Mouse (Mus musculus) MEL (cell line): ENCODE data around the gene Cd99l2. TPM values are rescaled to one million over a fixed set of nuclear protein-coding genes. Genes with fewer than 3 reads are reported as not detected.
A peak's percentile ranks its signal among the peaks of the same experiment; 100 is the strongest.

ENCODE experiments used
- DNase-seq: peaks from one replicate; pipeline ENCODE4 v3.0.0; 2011; ENCODE audit warnings: low read depth, low spot score
- H3K27ac ChIP-seq: 2 replicates; pipeline ENCODE4 v1.5.1; 2012; ENCODE audit warnings: low read depth, mild to moderate bottlenecking, control low read depth, low read length, moderate library complexity; ENCODE audit not compliant: control insufficient read depth
- H3K27me3 ChIP-seq, 2 experiments: fragments of 150-350 bp in 1 of 2; sonication (generic) in 1 of 2; 2 replicates each; pipeline ENCODE4 v1.6.1; 2012; ENCODE audit warnings: low read length in 2 of 2, mild to moderate bottlenecking in 2 of 2, improper control_type of control experiment in 1 of 2, moderate library complexity in 1 of 2; ENCODE audit not compliant: insufficient read depth in 2 of 2, control insufficient read depth in 1 of 2
- H3K36me3 ChIP-seq, 2 experiments: 2 replicates each; pipeline ENCODE4 v1.6.1; 2012 to 2014; ENCODE audit warnings: low read length in 2 of 2, improper control_type of control experiment in 1 of 2, inconsistent platforms in 1 of 2, mild to moderate bottlenecking in 1 of 2; ENCODE audit not compliant: insufficient read depth in 2 of 2, control insufficient read depth in 1 of 2
- H3K4me1 ChIP-seq, 2 experiments: fragments of 150-350 bp in 1 of 2; sonication (generic) in 1 of 2; 2 replicates each; pipeline ENCODE4 v1.6.1; 2012; ENCODE audit warnings: low read length in 2 of 2, improper control_type of control experiment in 1 of 2, mild to moderate bottlenecking in 1 of 2; ENCODE audit not compliant: insufficient read depth in 2 of 2, control insufficient read depth in 1 of 2
- H3K4me3 ChIP-seq, 2 experiments: fragments of 150-350 bp in 1 of 2; sonication (generic) in 1 of 2; 2 replicates each; pipeline ENCODE4 v1.5.1; 2012; ENCODE audit warnings: low read depth in 2 of 2, low read length in 2 of 2, mild to moderate bottlenecking in 2 of 2, moderate library complexity in 2 of 2, control low read depth in 1 of 2, improper control_type of control experiment in 1 of 2; ENCODE audit not compliant: control insufficient read depth in 1 of 2, insufficient read depth in 1 of 2
- H3K79me2 ChIP-seq: 2 replicates; pipeline ENCODE4 v1.6.1; 2012; ENCODE audit warnings: mild to moderate bottlenecking, low read length, moderate library complexity; ENCODE audit not compliant: control insufficient read depth, poor library complexity, insufficient read depth
- H3K9ac ChIP-seq: 2 replicates; pipeline ENCODE4 v1.6.1; 2012; ENCODE audit warnings: low read depth, mild to moderate bottlenecking, control low read depth, low read length, moderate library complexity; ENCODE audit not compliant: control insufficient read depth, poor library complexity, severe bottlenecking
- H3K9me3 ChIP-seq: fragments of 150-350 bp; sonication (generic); replicated peaks from 2 replicates; pipeline ENCODE4 v1.6.1; 2012; ENCODE audit warnings: mild to moderate bottlenecking, low read length, improper control_type of control experiment, moderate library complexity; ENCODE audit not compliant: insufficient read depth
- ELF1 ChIP-seq: IDR thresholded peaks from 2 replicates; pipeline ENCODE4 v1.6.1; 2014; ENCODE audit warnings: low read depth, mild to moderate bottlenecking, inconsistent platforms, low read length, improper control_type of control experiment, moderate library complexity
- EP300 ChIP-seq, 2 experiments: IDR thresholded peaks; 2 replicates each; pipeline ENCODE4 v1.6.1; 2011; ENCODE audit warnings: improper control_type of control experiment in 2 of 2, low read length in 2 of 2, low read depth in 1 of 2, mild to moderate bottlenecking in 1 of 2
- ETS1 ChIP-seq: IDR thresholded peaks from 2 replicates; pipeline ENCODE4 v1.6.1; 2012; ENCODE audit warnings: low read depth, mild to moderate bottlenecking, inconsistent platforms, low read length, improper control_type of control experiment, moderate library complexity
- JUND ChIP-seq: IDR thresholded peaks from 2 replicates; pipeline ENCODE4 v1.6.1; 2011; ENCODE audit warnings: low read depth, mild to moderate bottlenecking, improper control_type of control experiment, low read length
- MAZ ChIP-seq: IDR thresholded peaks from 2 replicates; pipeline ENCODE4 v1.6.1; 2012; ENCODE audit warnings: low read depth, mild to moderate bottlenecking, inconsistent platforms, low read length, improper control_type of control experiment
- MEF2A ChIP-seq: IDR thresholded peaks from 2 replicates; pipeline ENCODE4 v1.6.1; 2014; ENCODE audit warnings: low read depth, mild to moderate bottlenecking, inconsistent platforms, low read length, improper control_type of control experiment; ENCODE audit not compliant: poor library complexity, insufficient replicate concordance, severe bottlenecking; ENCODE audit errors: extremely low read depth
- MXI1 ChIP-seq: IDR thresholded peaks from 2 replicates; pipeline ENCODE4 v1.6.1; 2011; ENCODE audit warnings: mild to moderate bottlenecking, low read depth, low read length, improper control_type of control experiment
- MYB ChIP-seq: IDR thresholded peaks from 2 replicates; pipeline ENCODE4 v1.6.1; 2011; ENCODE audit warnings: mild to moderate bottlenecking, low read depth, low read length, improper control_type of control experiment
- NELFE ChIP-seq: IDR thresholded peaks from 2 replicates; pipeline ENCODE4 v1.6.1; 2011; ENCODE audit warnings: low read depth, low read length, improper control_type of control experiment
- NRF1 ChIP-seq: IDR thresholded peaks from 2 replicates; pipeline ENCODE4 v1.6.1; 2014; ENCODE audit warnings: low read depth, mild to moderate bottlenecking, inconsistent platforms, low read length, improper control_type of control experiment, moderate library complexity; ENCODE audit not compliant: poor library complexity, insufficient read depth, severe bottlenecking
- POLR2A ChIP-seq, 2 experiments: IDR thresholded peaks; 2 replicates each; pipeline ENCODE4 v1.6.1; 2011 to 2012; ENCODE audit warnings: low read length in 2 of 2, mild to moderate bottlenecking in 2 of 2, control low read depth in 1 of 2, improper control_type of control experiment in 1 of 2, low read depth in 1 of 2, moderate library complexity in 1 of 2; ENCODE audit not compliant: control insufficient read depth in 1 of 2, insufficient read depth in 1 of 2, poor library complexity in 1 of 2
- POLR2AphosphoS2 ChIP-seq: IDR thresholded peaks from 2 replicates; pipeline ENCODE4 v1.6.1; 2011; ENCODE audit warnings: low read length, improper control_type of control experiment
- POLR2AphosphoS5 ChIP-seq: IDR thresholded peaks from 2 replicates; pipeline ENCODE4 v1.6.1; 2012; ENCODE audit warnings: low read depth, borderline replicate concordance, mild to moderate bottlenecking, inconsistent platforms, low read length, moderate library complexity, mixed read lengths
- SMC3 ChIP-seq: IDR thresholded peaks from 2 replicates; pipeline ENCODE4 v1.6.1; 2011; ENCODE audit warnings: low read depth, low read length, improper control_type of control experiment
- TCF12 ChIP-seq: IDR thresholded peaks from 2 replicates; pipeline ENCODE4 v1.6.1; 2014; ENCODE audit warnings: low read depth, mild to moderate bottlenecking, inconsistent platforms, low read length, improper control_type of control experiment, moderate library complexity
- USF2 ChIP-seq, 2 experiments: IDR thresholded peaks; 2 replicates each; pipeline ENCODE4 v1.6.1; 2011 to 2012; ENCODE audit warnings: improper control_type of control experiment in 2 of 2, low read length in 2 of 2, borderline replicate concordance in 1 of 2, inconsistent platforms in 1 of 2, low read depth in 1 of 2, mild to moderate bottlenecking in 1 of 2; ENCODE audit not compliant: insufficient read depth in 1 of 2
- ZC3H11A ChIP-seq: IDR thresholded peaks from 2 replicates; pipeline ENCODE4 v1.6.1; 2012; ENCODE audit warnings: low read depth, mild to moderate bottlenecking, inconsistent platforms, low read length, improper control_type of control experiment
- polyA plus RNA-seq, 2 experiments: library from polyadenylated mRNA; stranded (reverse) in 1 of 2; unstranded in 1 of 2; fragments of >175 nt in 1 of 2; fragments of >200 nt in 1 of 2; gene quantifications; 2 replicates each; pipeline versions ENCODE4 v1.2.1 to v1.2.4; 2012; ENCODE audit warnings: low replicate concordance in 2 of 2, low read depth in 1 of 2; ENCODE audit not compliant: insufficient read length in 2 of 2, insufficient read depth in 1 of 2, missing spikeins in 1 of 2
- total RNA-seq: library from RNA; depleted of rRNA; stranded (reverse); fragments of 300-350 nt; gene quantifications from 2 replicates; pipeline ENCODE4 v1.2.3, GENCODE M21; 2012

Cd99l2 gene
- total and polyA plus RNA-seq, 3 experiments, result 7.9 to 12.0 TPM; not detected in 1

DNA sequence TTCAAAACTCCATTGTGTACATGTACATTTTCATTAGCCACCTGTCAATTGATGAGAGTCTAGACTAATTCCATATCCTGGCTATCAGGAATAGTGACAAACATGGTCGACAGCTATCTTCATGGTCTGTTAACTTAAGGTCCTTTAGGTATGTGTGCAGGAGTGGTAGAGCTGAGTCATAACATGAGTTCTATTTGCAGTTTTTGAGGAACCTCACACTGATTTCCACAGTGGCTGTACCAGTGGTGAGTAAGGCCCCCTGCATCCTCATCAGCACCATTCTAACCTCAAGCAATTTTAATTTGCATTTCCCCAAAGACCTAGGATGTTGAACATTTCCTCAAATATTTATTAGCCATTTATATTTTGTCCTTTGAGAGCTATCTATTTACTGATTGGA, 3.3 kb downstream of the Cd99l2 start:
- Histone ChIP-seq H3K36me3 (peaks cover 0 to 6% of the 10 kb centered on the region in 2 experiments; a peak in 2 of 4 replicates), H3K9ac (no peak overlapping the region), H3K27ac (no peak overlapping the region), H3K9me3 (no peaks in the 10 kb centered on the region), H3K4me3 (no peak overlapping the region), H3K27me3 (no peaks in the 10 kb centered on the region), H3K4me1 (peaks cover 0 to 4% of the 10 kb centered on the region in 2 experiments; a peak in 1 of 4 replicates), H3K79me2 (no peaks in the 10 kb centered on the region; the same call in 1 of the 2 replicates)
- no peak for TF ChIP-seq MXI1
- no peak for TF ChIP-seq MEF2A
- TF ChIP-seq ZC3H11A, result no peak
- TF ChIP-seq ELF1, result no peak
- TF ChIP-seq JUND, result no peak
- TF ChIP-seq TCF12, result no peak
- TF ChIP-seq USF2 (IDR thresholded peaks at IDR 0.05; ENCODE audit: borderline replicate concordance in 1 of 2, insufficient read depth in 1 of 2, low read depth in 1 of 2, low read length in 2 of 2), result no peak
- DNase-seq, result peak; percentile 12

DNA sequence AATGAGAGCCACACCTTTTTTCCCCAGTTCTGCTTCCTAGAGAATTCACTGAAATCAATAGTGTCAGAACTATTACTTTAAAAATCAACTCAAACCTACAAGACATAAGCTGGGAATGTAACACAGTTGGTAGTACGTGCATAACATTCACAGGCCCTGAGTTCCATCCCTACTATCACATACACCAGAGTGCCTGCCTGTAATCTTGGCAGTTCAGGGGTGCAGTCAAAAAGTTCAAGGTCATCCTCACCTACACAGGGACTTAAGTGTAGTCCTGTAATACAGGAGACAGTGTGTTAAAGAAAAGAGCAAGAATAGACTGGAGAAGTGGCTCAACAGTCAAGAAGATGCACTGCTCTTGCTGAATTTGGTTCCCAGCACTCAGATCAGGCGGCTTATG, 10.4 kb downstream of the Cd99l2 start:
- H3K79me2 ChIP-seq, result no peaks in the 10 kb centered on the region
- no peak for DNase-seq
- no peak overlapping the region for H3K9ac ChIP-seq
- TF ChIP-seq POLR2AphosphoS2 (no peak), POLR2AphosphoS5 (no peak), MXI1 (no peak), MAZ (no peak), EP300 (IDR thresholded peaks at IDR 0.05; ENCODE audit: low read depth in 1 of 2, low read length in 2 of 2) (no peak), NRF1 (no peak), NELFE (no peak), SMC3 (no peak), ELF1 (no peak), ETS1 (no peak), MYB (no peak), POLR2A (IDR thresholded peaks at IDR 0.05; ENCODE audit: control insufficient read depth in 1 of 2, insufficient read depth in 1 of 2, low read depth in 1 of 2, low read length in 2 of 2, poor library complexity in 1 of 2) (no peak)
- H3K4me3 ChIP-seq, result no peak overlapping the region
- peaks cover 0 to 12% of the 10 kb centered on the region in 2 experiments; a peak in 2 of 4 replicates for H3K36me3 ChIP-seq
- H3K27ac ChIP-seq, result no peak overlapping the region
- peaks cover 1 to 4% of the 10 kb centered on the region in 2 experiments; a peak in 2 of 4 replicates for H3K4me1 ChIP-seq
- no peaks in the 10 kb centered on the region for H3K9me3 ChIP-seq
- no peaks in the 10 kb centered on the region for H3K27me3 ChIP-seq
